Comparison of ENCODE assay signal across 8 mouse cellular contexts in the genomic region with DNA sequence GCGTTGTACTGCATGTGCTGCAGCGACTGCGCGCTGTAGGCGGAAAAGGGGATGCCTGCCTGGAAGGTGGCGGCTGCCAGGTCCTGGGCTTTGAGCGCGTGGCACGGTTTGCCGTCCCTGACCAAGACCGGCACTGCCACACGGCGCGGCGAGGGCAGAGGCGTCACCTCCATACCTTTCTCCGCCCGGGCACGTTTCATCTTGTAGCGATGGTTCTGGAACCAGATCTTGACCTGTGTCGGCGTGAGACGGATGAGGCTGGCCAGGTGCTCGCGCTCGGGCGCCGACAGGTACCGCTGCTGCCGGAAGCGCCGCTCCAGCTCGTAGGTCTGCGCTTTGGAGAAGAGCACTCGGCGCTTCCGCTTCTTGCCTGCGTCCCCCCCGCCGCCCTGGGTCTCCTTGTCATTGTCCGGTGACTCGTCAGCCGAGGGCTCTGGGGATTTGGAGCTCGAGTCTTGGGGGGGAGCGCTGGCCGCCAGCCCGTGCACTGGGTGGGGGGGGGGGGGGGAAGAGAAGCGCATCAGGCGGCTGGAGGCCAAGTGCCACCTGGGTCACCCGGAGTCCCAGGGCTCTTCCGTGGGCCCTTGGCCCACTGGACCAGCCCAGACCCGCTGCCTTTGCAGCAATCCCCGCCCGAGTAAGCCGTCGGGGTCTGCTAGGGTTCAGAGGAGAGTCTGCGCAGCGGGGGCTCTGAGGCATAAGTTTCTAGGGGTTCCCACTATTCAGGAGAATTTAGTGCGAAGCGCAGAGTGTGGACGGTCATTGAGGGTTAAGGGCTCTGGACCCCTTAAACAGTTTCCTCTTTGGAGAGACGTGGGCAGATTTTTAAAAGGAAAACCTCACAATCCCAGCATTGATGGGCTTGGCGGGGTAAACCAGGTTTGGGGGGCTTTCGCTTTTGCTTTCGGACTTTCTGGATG. TPM values are rescaled to one million over a fixed set of nuclear protein-coding genes. Genes with fewer than 3 reads are reported as not detected.
DNase-seq lines count a peak whose midpoint lies in the region; ATAC-seq and TF ChIP-seq lines count a peak whose summit lies in the region.

No protein-coding gene starts in this region.

- no peaks in the 10 kb centered on the region for H3K36me3 ChIP-seq in ES-E14 (ENCODE audit: control insufficient read depth, insufficient read depth, low read length, poor library complexity, severe bottlenecking)

- in situ Hi-C loops in ES-E14 (cut with MboI; ENCODE audit: low sequenced_read_pairs in 2 of 2, unreplicated experiment in 2 of 2) = loop anchor here (5.0 to 10.0 kb wide), 3 partner anchors 100 to 960 kb away; a partner anchor contains a TSS

- peaks cover 0 to 9% of the 10 kb centered on the region in 2 experiments; a peak in 2 of 4 replicates for H3K4me1 ChIP-seq in ES-E14 (ENCODE audit: control insufficient read depth in 2 of 2, insufficient read depth in 2 of 2, low read length in 2 of 2, poor library complexity in 1 of 2)

- ATAC-seq in granulocyte monocyte progenitor cell, adult 5-6 weeks (replicated peaks; ENCODE audit: poor library complexity, severe bottlenecking) = peak; percentile 57
- ATAC-seq in megakaryocyte, adult 5-6 weeks (ENCODE audit: poor library complexity, severe bottlenecking) = peak; percentile 46

- H3K9me3 ChIP-seq in ES-E14 (ENCODE audit: control insufficient read depth, insufficient read depth, low read depth, low read length) = no peaks in the 10 kb centered on the region

- no peak overlapping the region for H3K27ac ChIP-seq in ES-E14 (ENCODE audit: insufficient read depth, low read depth, low read length, poor library complexity, severe bottlenecking)

- peak overlapping the region; percentile 4 to 18; a peak in 2 of 4 replicates for H3K4me3 ChIP-seq in ES-E14 (ENCODE audit: insufficient read depth in 1 of 2, low read depth in 1 of 2, low read length in 2 of 2, poor library complexity in 1 of 2, severe bottlenecking in 1 of 2)

- peak; percentile 48 to 56 for DNase-seq in cerebellum, postnatal 10 days
- no peak for DNase-seq in cerebellum, adult 18-20 months
- no peak for DNase-seq in ES-E14 (ENCODE audit: low read depth, low spot score)
- no peak for DNase-seq in urinary bladder, postnatal 14 days (ENCODE audit: low spot score)
- no peak for DNase-seq in frontal cortex, adult 2 months (ENCODE audit: extremely low spot score in 1 of 2, low spot score in 1 of 2)
- DNase-seq in left cerebral cortex, adult 9 months (ENCODE audit: low spot score in 2 of 2) = no peak

- no peak overlapping the region for H3K9ac ChIP-seq in ES-E14 (ENCODE audit: insufficient read depth, low read depth, low read length, poor library complexity, severe bottlenecking)

TF ChIP-seq in ES-E14, 5 proteins besides CTCF, POLR2A, EP300 and RAD21:
- TF ChIP-seq ZC3H11A (IDR thresholded peaks at IDR 0.05; ENCODE audit: borderline replicate concordance, low read depth, low read length) (no peak), ZNF384 (IDR thresholded peaks at IDR 0.05; ENCODE audit: low read depth, low read length) (no peak), HCFC1 (IDR thresholded peaks at IDR 0.05; ENCODE audit: borderline replicate concordance, insufficient read depth, low read length) (no peak), CHD2 (IDR thresholded peaks at IDR 0.05; ENCODE audit: low read depth, low read length) (no peak)
TF ChIP-seq in ES-E14: peak in this region for 0.

RNA-seq across cellular contexts. Expression of a gene that starts 9.7 kb away (rescaled TPM):
- total RNA-seq in ES-E14 (2012; rRNA removed) = 0.27 TPM in 1 of 2 replicates, not detected in the other
- total RNA-seq in granulocyte monocyte progenitor cell, adult 5-6 weeks (2014; fragmentation: Nextera tagmentation) = not detected in 2 replicates
- not detected in 2 replicates for total RNA-seq in granulocyte monocyte progenitor cell, adult 5-6 weeks (2017)
- total RNA-seq in megakaryocyte, adult 5-6 weeks (2015) = not detected in 2 replicates
- not detected in 2 replicates for total RNA-seq in megakaryocyte, adult 5-6 weeks (2017)
- polyA plus RNA-seq in frontal cortex, adult 2 months (2012; rRNA removed) = 7.0 and 7.4 TPM in 2 replicates

Comparison
In these comparisons a context has a peak if more than half of its experiments do, and no peak if none do; other contexts are left out.
1. DNase-seq: peak in cerebellum, postnatal 10 days (2 of 2); none in cerebellum, adult 18-20 months (0 of 2), ES-E14 (single experiment), urinary bladder, postnatal 14 days (single experiment), frontal cortex, adult 2 months (0 of 2) and left cerebral cortex, adult 9 months (0 of 2).